Mouse (Mus musculus): ENCODE data around the gene Aqp7.

The Aqp7 gene

DNA sequence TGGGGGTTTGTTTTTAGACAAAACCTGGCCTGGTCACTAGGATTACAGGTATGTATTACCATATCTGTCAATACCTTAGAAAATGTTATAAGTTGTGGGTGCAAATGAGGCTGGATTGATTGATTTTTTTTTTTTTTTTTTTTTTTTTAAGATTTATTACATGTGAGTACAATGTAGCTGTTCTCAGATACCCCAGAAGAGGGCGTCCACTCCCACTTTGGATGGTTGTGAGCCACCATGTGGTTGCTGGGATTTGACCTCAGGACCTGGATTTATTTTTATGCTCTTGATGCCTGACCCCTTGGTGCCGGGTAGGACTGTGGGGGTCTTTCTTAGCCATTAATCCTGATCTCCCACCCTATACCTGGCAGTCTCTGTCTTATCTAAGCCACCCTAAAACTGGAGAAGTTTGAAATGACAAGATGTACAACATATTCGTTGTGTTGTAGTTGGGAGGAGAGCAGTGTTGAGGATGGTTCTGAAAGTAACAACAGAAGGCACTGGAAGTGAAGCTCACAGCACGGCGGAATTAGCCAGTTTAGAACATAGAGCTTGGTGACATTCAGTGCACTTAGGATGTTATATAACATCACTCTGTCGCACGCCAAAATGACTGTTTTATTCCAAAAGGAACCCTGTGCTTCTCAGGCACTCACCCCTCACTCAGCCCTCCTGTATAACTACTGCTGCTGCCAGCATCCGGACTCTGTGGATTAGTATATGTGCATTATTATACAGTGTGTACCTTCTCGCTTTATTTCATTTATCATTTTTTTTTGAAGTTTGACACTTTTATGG lies 46.9 kb downstream of the Aqp7 start:
- peak; percentile 18 for DNase-seq (ENCODE audit: low read depth)

DNA sequence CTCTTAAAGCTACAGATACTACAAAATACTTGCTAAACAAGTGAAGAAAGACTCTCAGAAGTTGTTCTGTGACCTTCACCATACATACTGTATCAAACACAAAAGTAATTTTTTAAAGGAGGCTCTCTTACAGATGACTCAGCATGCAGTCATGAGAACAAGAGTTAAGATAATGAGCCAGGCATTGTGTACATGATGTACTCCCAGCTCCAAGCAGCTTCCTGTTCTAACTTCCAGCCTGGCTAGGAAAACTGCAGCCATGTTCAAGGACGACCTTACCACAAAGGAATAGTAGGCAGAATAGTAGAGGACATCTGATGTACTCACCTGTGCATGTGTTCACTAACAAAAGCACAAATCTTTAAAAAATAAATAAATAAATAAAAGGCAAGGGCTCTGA lies 47.7 kb downstream of the Aqp7 start:
- DNase-seq (ENCODE audit: low read depth): no peak

DNA sequence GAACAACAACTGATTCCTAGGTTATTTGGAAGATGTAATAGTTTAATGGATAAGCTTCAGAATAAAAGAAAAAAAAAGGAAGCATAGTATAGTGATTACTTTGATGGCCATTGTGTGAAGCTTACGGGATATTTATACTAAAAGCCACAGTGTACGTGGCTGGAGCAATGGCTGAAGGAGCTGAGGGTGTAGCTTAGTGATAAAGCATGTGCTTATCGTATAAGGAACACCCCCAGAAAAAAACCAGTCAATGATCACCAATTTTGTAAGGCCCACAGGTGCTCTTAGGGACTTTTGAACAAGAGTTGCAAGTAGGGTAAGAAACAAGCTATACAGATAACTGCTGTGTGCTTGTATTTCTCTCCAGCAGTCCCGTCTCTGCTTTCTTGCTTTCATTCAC lies 50.0 kb downstream of the Aqp7 start:
- no peak for DNase-seq (ENCODE audit: low read depth)

DNA sequence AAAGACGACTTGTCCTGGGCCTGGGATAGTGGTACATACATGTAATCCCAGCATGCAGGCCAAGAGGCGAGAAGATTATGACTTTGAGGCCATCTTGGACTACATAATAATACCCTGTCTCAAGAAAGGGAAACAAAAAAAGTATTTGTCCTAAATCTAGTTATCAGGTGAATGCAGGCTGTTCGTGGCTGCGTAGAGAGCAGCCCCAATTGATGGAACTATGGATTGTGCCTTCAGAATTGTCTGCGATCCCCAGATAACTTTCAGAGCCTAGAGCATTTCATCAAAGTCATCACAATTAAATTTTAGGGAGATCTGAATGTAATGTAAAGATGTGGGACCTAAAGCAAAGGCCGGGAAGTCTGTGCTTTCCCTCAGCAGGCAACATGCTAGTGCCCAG lies 51.6 kb downstream of the Aqp7 start:
- DNase-seq (ENCODE audit: low read depth): no peak

DNA sequence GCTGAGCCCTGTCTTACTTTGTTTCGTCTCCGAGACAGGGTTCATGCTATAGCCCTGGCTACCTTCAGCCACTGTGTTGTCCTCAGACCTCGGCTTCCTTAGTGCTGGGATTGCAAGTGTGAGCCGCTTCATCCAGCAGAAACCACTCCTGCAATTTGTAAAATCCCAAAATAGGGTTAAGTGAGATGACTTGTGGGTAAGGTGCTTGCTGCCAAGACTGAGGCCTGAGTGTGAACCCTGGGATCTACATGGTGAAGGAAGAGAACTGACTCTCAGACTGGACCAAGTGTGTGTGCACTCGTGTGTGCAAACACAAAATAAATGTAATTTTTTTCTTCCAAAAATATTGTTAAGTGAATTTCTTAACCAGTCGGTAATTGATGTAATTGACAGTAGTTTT lies 58.3 kb downstream of the Aqp7 start:
- DNase-seq (ENCODE audit: low read depth): no peak

DNA sequence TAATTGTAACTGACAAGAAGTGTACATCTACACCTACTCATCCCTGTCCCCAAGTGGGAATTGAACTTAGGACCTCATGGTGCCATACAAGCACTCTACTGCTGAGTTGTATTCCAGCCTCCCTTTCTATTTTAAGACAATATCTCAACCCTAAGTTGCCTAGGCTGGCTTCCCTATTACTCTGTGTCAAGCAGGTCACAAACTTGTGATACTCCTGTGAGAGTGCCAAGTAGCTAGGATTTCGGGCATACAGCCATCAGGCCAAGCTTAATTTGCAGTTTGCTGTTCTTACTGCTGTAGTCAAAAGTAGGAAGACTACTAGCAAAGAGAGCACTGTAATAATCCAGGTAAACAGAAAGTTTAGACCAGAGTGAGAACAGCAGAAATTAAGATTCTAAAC lies 64.3 kb downstream of the Aqp7 start:
- no peak for DNase-seq (ENCODE audit: low read depth)

Measured in naive thymus-derived CD4-positive, alpha-beta T cell, adult 2 months (primary cell).